Mouse (Mus musculus) intestine, postnatal 0 days (tissue): ENCODE data around the gene St8sia1. TPM values are rescaled to one million over a fixed set of nuclear protein-coding genes. Genes with fewer than 3 reads are reported as not detected.

Experiments used
- ATAC-seq: fragments of 200-750 bp; cut with Nextera tagmentation; 2 replicates; pipeline ENCODE4 v1.8.0; 2017; ENCODE audit warnings: mild to moderate bottlenecking, moderate TSS enrichment, moderate library complexity
- H3K27ac ChIP-seq: fragments of 300-500 bp; sonication (generic); 2 replicates; pipeline ENCODE4 v1.5.1; 2014; ENCODE audit warnings: mild to moderate bottlenecking, low read depth, low read length, moderate library complexity
- H3K27me3 ChIP-seq: fragments of 300-500 bp; sonication (generic); replicated peaks from 2 replicates; pipeline ENCODE4 v1.6.1; 2014; ENCODE audit warnings: low read length, mixed read lengths; ENCODE audit not compliant: control insufficient read depth, insufficient read depth
- H3K36me3 ChIP-seq: fragments of 300-500 bp; sonication (generic); 2 replicates; pipeline ENCODE4 v1.6.1; 2014; ENCODE audit warnings: mild to moderate bottlenecking, moderate library complexity; ENCODE audit not compliant: control insufficient read depth, insufficient read depth
- H3K4me1 ChIP-seq: fragments of 300-500 bp; sonication (generic); replicated peaks from 2 replicates; pipeline ENCODE4 v1.6.1; 2014; ENCODE audit warnings: antibody characterized with exemption, low read length, mixed read lengths; ENCODE audit not compliant: control insufficient read depth, insufficient read depth
- H3K4me2 ChIP-seq: fragments of 300-500 bp; sonication (generic); replicated peaks from 2 replicates; pipeline ENCODE4 v1.6.1; 2014; ENCODE audit warnings: low read depth, mild to moderate bottlenecking, moderate library complexity
- H3K4me3 ChIP-seq: fragments of 300-500 bp; sonication (generic); 2 replicates; pipeline ENCODE4 v1.5.1; 2014; ENCODE audit warnings: low read depth, low read length
- H3K9ac ChIP-seq: fragments of 300-500 bp; sonication (generic); 2 replicates; pipeline ENCODE4 v1.6.1; 2014; ENCODE audit warnings: mild to moderate bottlenecking, low read depth, low read length
- H3K9me3 ChIP-seq: fragments of 300-500 bp; sonication (generic); 2 replicates; pipeline ENCODE4 v1.6.1; 2016; ENCODE audit warnings: mixed run types; ENCODE audit not compliant: control insufficient read depth
- CTCF ChIP-seq: sonication (generic); IDR thresholded peaks from 2 replicates; pipeline ENCODE4 v1.5.1; 2016; ENCODE audit warnings: low read depth, mild to moderate bottlenecking, control low read depth, antibody characterized with exemption, moderate library complexity
- WGBS: fragments of 180-500 bp; shearing (Covaris S2); extraction: QIAGEN DNeasy Blood & Tissue Kit; methylation state at CpG from one replicate; pipeline ENCODE4 v1.1.7; 2014; 5-methylcytosine and 5-hydroxymethylcytosine counted together
- polyA plus RNA-seq: library from polyadenylated mRNA; unstranded; fragments of >200 nt; fragmentation: Nextera tagmentation; extraction: Ambion mirVana; gene quantifications from 2 replicates; pipeline ENCODE4 v1.2.1, GENCODE M21; 2015

St8sia1 gene
- polyA plus RNA-seq, 1 experiment from 2014 or later: 0.34 TPM

DNA sequence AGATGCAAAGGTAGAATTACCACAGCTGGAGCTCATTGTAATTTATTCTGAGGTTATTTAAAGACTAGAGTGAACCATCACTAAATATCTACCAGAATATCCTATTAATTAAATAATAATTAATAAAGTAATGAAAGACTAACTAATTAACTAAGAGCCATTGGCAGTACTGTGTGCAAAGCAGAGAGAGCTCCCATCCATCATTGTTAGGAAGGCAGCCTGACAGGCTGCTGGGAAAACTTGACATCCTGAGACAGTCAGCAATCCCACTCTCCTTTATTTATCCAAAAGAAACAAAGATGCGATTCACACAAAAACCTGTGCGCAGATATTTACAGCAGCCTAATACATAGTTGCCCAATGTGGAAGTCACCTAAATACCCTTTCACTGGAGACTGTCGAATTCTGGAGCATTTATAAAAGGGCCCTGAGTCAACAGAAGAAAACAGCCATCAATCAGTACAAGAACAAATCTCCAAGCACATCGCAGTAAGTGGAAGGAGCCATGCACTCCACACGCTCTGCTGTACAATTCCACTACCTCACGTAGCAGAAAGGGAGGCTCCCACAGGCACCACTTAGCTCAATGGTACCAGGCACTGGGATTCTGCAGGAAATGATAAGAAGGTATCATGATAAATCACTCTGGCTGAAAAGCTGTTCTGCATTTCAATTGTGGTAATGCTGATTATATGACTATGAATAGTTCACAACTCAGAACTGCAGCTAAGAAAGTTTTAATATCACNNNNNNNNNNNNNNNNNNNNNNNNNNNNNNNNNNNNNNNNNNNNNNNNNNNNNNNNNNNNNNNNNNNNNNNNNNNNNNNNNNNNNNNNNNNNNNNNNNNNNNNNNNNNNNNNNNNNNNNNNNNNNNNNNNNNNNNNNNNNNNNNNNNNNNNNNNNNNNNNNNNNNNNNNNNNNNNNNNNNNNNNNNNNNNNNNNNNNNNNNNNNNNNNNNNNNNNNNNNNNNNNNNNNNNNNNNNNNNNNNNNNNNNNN is 15.7 kb upstream of the St8sia1 start:
- Histone ChIP-seq H3K4me2 (no peak overlapping the region), H3K4me3 (no peak overlapping the region), H3K9me3 (no peaks in the 10 kb centered on the region), H3K4me1 (no peaks in the 10 kb centered on the region), H3K9ac (no peak overlapping the region), H3K27ac (no peak overlapping the region), H3K36me3 (no peaks in the 10 kb centered on the region), H3K27me3 (no peaks in the 10 kb centered on the region)
- no peak for TF ChIP-seq CTCF
- WGBS: 25% methylated on average over 6 of the region's 6 CpGs
- ATAC-seq: no peak

DNA sequence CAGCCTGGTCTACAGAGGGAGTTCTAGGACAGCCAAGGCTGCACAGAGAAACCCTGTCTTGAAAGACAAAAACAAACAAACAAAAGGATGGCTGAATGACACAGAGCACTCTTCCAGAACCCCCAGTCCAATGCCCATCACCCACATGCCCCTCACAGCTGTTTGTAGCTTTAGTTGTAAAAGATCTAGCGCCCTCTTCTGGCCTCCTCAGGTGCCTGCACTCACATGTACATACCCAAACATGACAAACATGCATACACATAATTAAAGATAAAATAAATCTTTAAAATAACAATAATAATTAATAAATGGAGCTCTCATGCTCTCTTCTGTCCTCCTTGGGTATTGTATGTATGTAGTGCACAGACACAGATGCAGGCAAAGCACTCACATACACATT is 13.0 kb upstream of the St8sia1 start:
- 48% methylated on average over 1 of the region's 1 CpGs for WGBS
- no peak for ATAC-seq
- H3K27me3 ChIP-seq: no peaks in the 10 kb centered on the region

DNA sequence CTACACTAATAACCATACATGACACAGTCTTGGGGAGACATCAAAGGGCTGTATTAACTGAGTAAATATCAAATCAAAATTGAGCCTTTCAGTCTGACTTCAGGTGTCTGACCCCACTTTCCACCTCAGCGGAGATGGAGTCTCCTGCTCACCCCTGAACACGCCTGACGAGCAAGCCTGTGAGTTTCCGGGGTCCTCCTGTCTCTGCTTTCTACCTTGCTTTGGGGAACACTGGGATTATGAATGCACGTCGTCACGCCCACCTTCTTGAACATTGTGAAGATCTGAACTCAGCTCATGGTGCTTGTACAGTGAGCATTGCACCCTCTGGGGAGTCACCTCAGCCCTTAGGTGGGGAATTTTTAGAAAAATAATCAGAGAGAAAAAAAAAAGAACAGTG is 9.0 kb upstream of the St8sia1 start:
- Histone ChIP-seq H3K9me3 (no peaks in the 10 kb centered on the region), H3K4me2 (no peak overlapping the region), H3K36me3 (no peaks in the 10 kb centered on the region), H3K9ac (no peak overlapping the region), H3K27me3 (no peaks in the 10 kb centered on the region), H3K4me3 (no peak overlapping the region), H3K27ac (no peak overlapping the region), H3K4me1 (no peaks in the 10 kb centered on the region)
- no peak for TF ChIP-seq CTCF
- 91% methylated on average over 7 of the region's 7 CpGs for WGBS
- no peak for ATAC-seq

More for the DNA sequence above, 13.0 kb upstream of the St8sia1 start:
- no peaks in the 10 kb centered on the region for H3K36me3 ChIP-seq
- H3K9ac ChIP-seq: no peak overlapping the region
- H3K4me1 ChIP-seq: no peaks in the 10 kb centered on the region
- H3K9me3 ChIP-seq: no peaks in the 10 kb centered on the region
- H3K4me3 ChIP-seq: no peak overlapping the region
- TF ChIP-seq CTCF: no peak
- no peak overlapping the region for H3K4me2 ChIP-seq
- H3K27ac ChIP-seq: no peak overlapping the region

DNA sequence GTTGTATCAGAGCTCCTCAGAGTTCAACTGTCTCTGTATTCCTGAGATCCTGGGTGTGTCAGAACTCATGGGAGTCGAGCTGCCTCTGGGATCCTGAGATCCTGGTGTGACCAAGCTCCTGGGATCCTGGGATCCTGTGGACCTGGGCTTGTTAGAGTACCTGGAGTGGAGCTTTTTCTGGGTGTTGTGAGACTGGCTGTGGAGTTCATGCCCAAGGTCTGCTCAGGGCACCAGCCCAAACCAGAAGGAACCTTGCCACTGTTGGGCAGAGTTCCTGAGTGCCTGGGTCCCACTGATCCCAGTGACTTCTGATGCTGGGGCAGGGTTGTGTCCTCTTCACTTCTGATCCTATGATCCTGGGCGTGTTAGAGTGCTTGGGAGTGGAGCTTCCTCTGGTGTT is 8.0 kb upstream of the St8sia1 start:
- Histone ChIP-seq H3K9ac (no peak overlapping the region), H3K27me3 (no peaks in the 10 kb centered on the region), H3K4me3 (no peak overlapping the region), H3K4me1 (no peaks in the 10 kb centered on the region), H3K36me3 (no peaks in the 10 kb centered on the region), H3K9me3 (no peaks in the 10 kb centered on the region), H3K27ac (no peak overlapping the region), H3K4me2 (no peak overlapping the region)
- no peak for TF ChIP-seq CTCF
- no peak for ATAC-seq
- 58% methylated on average over 2 of the region's 2 CpGs for WGBS

DNA sequence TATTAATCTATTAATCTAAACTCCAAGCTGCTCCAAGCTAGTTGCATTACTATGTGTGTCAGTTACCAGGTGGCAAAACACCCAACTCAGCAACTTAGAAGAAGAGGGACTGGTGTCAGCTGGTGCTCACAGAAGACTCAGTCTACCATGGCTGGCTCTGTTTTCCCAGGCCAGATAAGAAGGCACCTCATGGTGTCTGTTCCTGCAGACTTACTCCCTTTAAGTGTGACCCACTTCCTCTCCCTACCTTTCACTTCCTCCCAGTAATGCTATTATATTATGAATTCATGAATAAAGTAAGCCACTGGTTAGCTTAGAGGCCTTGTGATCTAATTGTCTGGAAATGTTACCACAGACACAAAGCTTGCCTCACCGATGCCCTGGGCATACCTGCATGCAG is 3.2 kb upstream of the St8sia1 start:
- 90% methylated on average over 1 of the region's 1 CpGs for WGBS
- no peaks in the 10 kb centered on the region for H3K36me3 ChIP-seq
- H3K4me1 ChIP-seq: no peaks in the 10 kb centered on the region
- no peak for TF ChIP-seq CTCF
- no peak overlapping the region for H3K9ac ChIP-seq
- no peaks in the 10 kb centered on the region for H3K9me3 ChIP-seq
- peaks cover 23% of the 10 kb centered on the region for H3K27me3 ChIP-seq
- H3K27ac ChIP-seq: no peak overlapping the region
- no peak overlapping the region for H3K4me2 ChIP-seq
- no peak overlapping the region for H3K4me3 ChIP-seq
- ATAC-seq: no peak

DNA sequence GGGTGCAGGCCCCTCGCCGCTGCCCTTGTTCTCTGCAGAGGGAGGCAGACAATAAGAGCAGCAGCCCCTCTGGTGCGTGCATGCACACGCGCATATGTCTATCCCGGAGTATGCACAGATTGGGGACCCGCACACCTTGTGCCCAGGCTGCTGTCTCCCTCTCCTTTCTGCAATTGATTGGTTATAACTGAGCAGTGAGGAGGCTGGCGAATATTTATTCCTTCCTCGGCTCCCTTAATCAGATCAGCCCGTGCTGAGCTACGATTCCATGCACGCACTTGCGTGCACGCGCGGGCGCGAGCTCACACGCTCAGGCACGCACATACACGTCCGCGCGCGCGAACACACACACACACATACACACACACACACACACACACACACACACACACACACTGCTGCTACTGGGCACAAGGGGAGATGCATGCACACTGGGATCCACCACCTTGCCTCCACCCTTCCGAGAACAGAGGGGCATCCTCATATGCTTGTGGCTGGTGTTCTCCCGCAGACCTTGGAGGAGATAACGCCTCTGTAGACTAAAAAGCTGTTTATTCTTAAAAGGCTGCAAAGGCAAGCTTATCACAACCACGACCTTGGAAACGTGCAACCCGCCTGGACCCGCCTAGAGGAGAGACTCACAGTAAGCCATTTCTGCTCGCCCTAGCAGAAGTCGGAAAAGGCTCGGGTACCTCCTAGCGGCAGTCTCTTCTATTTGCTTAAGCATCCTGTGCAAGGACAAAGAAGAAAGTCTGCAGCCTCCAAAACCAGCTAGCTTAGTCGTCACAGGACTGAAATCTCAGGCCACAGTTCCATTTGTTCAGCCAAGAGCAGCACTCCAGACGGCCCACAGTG is 506 bp upstream of the St8sia1 start:
- Histone ChIP-seq H3K4me1 (no peaks in the 10 kb centered on the region), H3K9me3 (no peaks in the 10 kb centered on the region), H3K27me3 (peaks cover 23% of the 10 kb centered on the region), H3K4me3 (peak overlapping the region; percentile 44), H3K27ac (no peak overlapping the region), H3K4me2 (peak overlapping the region; percentile 71), H3K9ac (no peak overlapping the region), H3K36me3 (no peaks in the 10 kb centered on the region)
- TF ChIP-seq CTCF: peak; percentile 79
- peak; percentile 33; the same call in 1 of the 2 replicates for ATAC-seq
- under 1% methylated on average over 39 of the region's 39 CpGs for WGBS
